Mouse (Mus musculus) right cerebral cortex, postnatal 25 days (tissue): ENCODE data around the gene Krtdap.
A peak's percentile ranks its signal among the peaks of the same experiment; 100 is the strongest.
"Not testable (repeated sequence)": the region's sequence is repeated elsewhere in the genome, so short reads cannot be mapped to it uniquely, and the experiment has no call there.

Experiments used
- DNase-seq: peaks from one replicate; pipeline ENCODE4 v3.0.0; 2022

Gene Krtdap

DNA sequence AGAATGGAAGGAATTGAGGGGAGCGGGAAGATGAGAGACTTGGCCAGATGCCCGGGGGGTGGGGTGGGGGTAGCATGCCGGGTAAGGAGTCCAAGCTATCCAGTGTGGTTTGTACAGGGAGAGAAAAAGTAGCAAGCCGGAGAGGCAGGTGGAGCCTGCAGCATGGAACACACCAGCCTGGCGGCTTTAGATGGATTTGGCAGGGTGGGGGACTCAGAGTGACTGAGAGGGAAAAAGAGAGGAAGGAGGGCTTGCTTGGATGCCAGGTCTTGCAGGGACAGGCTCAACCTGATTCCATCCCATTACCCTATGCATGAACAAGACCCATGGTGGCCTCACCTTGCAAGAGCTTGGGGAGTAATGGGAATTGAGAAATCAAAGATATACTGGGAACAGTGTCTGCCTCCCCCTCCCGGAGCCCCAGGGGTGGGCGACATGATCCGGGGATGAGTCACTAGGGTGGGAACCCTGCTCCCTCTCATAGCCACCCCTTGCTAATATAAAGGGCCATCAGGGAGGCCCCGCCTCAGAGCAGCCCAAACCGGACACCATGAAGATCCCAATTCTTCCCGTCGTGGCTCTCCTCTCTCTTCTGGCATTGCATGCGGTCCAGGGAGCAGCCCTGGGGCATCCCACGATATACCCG is at the start of gene Krtdap:
TSS of gene Krtdap (plus strand) at position 520 of the 646 bp plus-strand sequence.
- DNase-seq: no peak

DNA sequence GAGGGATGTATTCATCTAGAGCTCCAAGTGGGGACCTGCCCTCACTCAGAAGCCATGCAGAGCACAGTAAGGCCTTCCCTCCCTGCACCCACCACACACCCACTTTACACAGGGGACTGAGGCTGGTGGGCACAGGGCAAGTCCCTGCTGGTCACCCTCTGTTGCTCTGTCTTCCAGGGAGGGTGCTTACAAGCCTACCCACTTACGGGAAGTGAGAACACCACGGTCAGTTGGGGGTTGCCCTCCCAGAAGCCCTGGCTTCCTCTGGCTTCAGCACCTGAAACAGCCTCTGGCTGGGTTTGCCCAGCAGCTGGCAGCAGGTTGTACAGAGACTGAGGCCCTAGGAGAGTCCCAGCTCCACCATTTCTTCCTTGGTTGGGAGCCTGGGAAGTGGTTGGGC is 45.1 kb upstream of the Krtdap start:
- not testable (repeated sequence) for DNase-seq

DNA sequence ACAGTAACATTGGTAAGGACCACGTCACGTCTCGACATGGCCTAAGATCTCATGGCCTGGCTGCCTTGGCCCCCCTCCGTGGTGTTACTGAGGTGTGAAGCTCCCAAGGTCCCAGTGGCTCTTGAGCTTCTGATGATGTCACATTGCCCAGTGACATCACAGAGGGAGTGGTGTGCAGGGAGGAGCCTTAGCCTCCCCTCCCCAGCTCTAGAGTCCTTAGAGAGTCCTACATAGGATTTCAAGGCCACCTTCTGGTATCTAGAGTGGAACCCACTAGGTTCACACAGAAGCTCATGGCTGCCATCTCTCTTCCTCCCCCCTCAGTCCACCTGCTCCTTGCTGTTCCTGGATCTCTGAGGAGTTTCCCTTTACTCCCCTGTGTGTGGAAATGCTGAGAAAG is 44.1 kb upstream of the Krtdap start, which contains the start of gene Gapdhs:
TSS of gene Gapdhs (minus strand) at position 65 of the 400 bp plus-strand sequence.
- DNase-seq: not testable (repeated sequence)

DNA sequence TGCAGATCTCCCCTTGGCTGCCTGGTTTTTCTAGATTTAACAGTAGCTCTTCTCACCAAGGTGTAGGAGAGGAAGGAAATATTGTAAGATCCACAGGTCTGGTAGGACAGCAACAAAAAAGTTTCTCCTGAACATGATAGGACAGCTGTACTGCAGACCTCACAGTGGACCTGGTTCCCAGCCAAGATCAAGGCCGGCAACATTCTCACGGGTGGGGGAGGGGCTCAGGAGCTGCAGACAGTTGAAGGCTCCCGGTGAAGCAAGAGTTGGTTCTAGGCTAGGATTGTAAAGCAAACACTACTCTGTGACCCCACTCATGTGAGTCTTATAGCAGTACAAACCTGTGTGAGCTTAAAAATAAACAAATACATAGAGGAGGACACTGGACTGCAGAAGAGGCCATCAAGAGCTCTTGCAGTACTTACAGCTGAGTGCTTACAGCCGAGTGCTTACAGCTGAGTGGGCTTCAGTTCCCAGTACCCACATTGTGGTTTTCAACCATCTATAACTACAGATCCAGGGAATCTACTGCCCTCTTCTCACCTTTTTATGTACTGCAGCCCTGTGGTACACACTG is 43.6 kb upstream of the Krtdap start:
- no peak for DNase-seq

DNA sequence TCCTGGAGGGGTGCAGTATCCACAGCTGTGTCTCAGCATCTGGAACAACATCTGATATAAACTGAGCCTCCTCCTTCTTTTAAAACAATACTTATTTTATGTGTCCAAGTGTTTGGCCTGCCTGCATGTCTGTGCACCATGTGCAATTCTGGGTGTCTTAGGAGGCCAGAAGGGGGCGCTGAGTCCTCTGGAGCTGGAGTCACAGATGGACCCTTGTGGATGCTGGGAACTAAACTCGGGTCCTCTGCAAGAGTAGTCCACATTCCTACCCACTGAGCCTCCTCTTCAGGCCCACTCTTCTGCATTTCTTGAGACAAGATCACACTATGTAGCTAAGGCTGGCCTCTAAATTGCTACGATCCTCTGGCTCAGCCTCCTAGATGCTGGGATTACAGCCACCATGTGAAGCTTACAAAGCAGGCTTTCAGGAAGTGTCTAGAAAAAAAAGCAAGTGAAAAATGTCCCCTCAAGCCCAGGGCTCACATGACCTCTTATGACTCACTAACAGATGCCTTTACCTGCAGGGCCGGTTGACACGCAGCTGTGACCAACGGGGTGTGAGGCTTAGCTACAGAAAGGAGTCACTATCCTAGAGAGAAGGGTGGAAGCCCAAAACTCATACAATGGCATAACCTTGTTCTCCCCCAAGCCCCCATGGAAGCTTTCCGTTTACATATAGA is 40.0 kb upstream of the Krtdap start:
- DNase-seq: no peak

DNA sequence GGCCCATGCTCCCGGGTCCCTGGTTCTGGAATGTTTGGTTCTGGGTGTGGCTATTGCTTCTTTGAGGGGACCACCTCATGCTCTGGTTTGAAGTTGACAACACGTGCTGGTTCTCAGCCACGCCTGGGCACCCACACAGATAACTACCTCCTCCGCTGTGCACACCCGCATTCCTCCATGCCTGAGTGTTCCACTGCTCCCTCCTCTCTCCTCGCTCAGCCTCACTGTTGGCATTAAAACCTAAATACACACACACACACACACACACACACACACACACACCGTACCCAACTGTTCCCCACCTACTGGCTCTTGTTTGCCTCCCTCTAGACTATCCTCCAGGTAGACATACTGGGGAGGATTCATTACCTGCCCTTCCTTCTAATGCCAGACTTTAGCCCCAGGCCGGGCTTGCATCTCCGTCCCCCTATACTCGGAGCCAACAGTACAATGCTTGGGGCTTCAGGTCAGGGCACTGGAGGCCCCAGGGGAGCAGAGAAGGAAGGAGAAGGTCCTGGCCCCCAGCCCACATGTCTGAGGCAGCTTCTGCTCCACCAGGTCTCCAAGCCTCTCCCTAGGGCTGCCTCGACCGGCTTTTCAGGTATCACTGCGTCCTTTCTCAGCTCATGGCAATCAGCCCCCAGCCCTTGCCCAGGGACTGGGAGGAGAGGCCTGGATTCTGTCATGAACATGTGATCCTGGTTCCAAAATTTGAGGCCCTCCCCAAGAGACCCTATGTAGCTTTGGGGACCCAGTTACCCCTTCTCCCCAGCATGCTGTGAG is 37.7 kb upstream of the Krtdap start:
- DNase-seq: no peak

DNA sequence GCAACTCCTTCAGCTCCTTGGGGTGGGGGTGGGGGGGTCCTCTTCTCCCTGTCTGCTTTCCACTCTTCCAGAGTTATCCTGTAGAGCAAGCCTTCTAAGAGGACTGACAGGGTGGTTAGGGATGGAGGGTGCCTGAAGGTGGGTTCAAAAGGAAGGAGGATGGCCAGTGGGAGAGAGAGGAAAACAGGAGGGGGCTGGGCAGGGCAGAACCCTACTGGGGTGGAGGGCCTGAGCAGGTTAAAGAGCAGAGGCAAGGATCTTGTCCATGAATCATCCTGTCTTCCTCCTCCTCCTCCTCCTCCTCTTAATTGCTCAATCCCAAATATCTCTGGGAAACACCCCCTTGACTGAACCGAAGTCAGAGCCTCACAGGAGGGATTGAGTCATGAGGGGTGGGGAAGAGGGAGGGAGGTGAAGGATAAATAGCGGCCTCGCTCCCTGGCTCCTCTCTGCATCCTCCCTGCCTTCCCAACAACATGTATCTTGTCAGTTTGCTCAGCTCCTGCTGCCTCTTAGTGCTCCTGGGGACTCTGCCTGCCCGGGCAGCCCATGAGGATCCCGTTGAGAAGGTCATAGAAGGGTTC is 36.5 kb upstream of the Krtdap start, which contains the start of gene Sbsn:
TSS of gene Sbsn (plus strand) at position 386 of the 584 bp plus-strand sequence.
- no peak for DNase-seq

DNA sequence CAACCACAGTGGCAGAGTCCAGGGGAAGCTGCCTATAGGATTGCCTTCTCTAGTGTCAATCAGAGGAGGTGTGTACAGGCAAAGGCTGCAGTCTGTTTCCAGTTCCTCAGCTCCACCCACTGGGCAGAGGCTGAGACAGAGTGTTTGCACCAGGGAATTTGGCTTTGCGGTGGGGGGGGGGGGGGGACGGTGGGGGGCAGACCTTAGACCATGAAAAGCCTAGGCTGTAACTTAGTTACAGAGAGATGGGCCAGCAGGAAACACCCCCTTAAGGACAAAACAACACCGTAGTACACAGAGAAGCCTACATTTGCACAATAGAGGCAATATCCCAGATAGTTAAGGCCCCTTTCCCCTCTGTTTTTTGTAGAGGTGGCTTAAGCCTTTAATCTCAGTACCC is 30.7 kb upstream of the Krtdap start:
- DNase-seq: no peak

DNA sequence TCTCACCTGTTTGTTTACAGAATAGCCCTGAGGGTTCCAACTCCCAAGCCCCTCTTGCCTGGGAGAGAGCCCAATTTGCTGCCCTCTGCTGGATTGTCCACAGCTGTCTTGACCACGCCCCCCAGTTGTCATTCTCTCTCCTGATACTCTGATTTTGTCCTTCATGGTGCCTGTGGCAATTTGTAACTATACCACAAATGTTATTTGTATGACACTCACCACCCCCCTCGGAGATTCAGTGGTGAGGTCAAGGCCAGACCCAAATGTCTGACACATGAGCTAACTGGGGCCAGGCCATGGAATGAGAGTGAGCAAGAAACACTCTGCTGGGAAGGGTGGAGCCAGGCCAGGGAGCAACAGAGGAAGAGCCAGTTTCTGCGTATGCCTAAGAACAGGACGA is 28.8 kb upstream of the Krtdap start:
- DNase-seq: no peak

DNA sequence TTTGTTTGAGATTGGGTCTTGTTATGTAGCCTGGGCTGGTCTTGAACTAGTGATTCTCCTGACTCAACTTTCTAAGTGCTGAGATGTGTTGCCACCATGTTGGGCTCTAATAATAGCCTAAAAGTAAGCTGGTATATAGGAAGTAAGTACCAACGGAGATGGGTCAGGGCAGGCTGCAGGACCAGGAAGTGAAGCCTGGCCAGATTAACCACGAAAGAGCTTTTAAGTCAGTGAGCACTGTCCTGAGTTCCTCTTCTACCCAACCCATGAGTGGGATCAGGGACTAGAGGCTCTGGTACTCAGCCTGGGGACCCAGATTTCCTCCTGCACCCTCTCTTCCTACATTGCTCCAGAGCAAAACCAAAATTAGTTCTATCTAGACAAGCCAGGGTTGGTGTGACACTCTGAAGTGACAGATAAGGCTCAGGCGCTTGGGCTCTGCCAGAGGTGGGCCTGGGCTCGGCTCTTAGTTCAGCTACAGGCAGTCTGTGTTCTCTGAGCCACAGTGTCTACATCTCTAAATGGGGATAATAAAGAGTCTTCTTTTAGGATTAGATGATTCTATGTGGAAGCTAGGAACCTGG is 25.8 kb upstream of the Krtdap start:
- no peak for DNase-seq

DNA sequence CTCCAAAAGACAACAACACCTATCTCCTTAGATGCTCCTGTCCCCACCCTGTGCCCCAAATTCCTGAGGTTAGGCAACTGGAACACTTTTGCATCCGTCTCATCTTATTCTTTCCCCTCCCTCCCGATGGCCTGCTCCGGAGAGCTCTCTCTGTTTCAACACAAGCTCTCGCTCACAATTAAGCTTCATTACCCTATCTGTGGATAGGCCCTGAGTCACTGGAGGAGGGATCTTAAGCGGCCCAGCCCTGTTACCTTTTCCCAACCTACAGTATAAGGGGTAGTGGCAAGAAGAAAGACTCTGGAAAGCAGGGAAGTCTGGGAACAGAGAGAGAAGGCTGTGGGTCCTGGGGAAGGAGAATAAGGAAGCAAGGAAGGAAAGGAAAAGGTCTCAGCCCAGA is 24.2 kb upstream of the Krtdap start, which contains the start of gene Dmkn:
TSS of gene Dmkn (plus strand) at position 301 of the 400 bp plus-strand sequence.
- no peak for DNase-seq

DNA sequence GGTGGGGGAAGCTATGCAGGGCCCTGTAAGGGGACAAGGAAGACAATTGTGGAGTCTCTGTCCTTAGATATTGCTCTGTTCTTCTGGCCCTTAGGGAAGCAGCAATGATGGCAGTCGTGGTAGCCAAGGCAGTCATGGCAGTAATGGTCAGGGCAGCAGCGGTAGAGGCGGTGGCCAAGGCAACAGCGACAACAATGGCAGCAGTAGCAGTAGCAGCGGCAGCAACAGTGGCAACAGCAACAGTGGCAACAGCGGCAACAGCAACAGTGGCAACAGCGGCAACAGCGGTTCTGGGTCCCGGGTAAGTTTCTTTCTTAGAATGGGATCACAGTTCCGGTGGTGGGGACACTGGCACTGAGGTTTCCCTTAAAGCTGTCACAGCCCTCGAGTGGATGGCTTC is 22.5 kb upstream of the Krtdap start:
- DNase-seq: no peak

DNA sequence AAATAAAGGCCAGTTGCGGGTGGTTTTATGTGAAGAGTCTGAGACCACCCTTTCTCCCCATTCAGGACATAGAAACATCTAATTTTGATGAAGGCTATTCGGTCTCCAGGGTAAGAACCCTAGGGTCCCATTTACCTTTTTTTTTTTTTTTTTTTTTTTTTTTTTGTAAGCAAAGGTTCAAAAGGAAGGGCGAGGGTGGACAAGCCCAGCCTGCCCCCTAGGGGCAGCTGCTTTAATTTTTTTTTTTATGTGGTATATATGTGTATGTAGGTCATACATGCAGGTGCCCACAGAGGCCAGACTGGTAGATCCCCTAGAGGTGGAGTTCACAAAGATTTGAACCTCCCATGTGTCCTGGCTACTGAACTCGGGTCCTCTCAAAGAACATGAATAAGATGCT is 21.3 kb upstream of the Krtdap start:
- no peak for DNase-seq

DNA sequence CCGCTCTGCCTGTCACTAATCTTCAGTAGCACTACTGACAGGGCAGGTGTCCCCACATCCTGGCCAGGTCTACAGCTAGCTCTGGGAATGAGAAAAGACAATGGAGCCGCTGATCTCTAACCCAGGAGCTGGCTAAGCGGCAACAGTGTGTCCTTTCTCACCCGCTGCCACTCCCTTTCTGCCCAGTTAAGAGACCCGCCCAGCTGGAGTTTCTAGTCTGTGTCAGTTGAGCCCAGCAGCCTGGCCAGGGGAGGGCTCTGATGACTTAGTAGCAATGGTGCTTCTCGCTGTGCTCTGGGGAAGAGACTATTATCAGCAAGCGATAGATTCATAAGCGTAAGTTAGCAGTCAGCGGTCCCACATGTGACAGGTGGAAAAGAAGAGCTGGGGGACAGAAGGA is 18.5 kb upstream of the Krtdap start:
- no peak for DNase-seq

DNA sequence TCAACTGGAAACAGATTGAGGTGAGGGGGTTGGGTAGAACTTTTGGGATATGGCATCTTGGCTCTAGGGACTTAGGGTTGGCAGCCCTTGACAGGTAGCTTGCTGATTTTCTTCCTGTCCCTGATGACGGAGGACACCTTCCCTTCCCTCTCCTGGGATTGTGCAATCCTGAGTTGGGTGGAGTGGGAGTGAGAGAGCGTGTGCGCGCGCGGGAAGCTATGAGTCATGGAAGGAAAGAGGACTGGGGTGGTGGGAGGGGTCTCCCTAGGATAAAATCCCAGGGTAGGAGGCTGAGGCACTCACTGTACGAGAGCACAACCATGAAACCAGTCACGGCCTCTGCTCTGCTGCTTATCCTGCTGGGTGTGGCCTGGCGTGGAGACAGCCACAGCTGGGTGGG is 11.6 kb upstream of the Krtdap start:
- DNase-seq: peak; percentile 14

DNA sequence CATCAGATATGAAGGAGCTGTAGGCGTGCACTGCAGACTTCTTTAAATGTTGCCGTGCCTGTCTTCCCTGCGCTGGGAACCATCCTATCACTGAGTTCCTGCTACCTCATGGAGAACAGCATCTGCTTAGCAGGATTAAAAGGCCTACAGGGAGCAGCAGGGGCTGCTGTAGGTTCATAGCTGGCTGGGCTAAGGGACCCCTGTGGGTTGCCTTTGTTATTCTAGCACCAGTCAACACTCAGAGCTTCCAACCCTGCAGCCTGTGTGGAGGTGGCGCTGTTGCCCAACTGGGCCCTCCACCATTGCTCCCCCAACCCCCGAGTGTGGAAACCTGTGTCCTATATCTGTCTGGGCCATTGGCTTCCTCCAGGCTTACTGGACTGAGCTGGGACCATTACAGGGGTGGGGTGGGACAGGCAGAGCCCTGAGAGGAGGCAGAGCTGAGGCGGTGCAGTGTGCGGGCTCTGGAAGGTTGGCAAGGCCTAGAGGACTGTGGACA is 10.6 kb upstream of the Krtdap start:
- no peak for DNase-seq

DNA sequence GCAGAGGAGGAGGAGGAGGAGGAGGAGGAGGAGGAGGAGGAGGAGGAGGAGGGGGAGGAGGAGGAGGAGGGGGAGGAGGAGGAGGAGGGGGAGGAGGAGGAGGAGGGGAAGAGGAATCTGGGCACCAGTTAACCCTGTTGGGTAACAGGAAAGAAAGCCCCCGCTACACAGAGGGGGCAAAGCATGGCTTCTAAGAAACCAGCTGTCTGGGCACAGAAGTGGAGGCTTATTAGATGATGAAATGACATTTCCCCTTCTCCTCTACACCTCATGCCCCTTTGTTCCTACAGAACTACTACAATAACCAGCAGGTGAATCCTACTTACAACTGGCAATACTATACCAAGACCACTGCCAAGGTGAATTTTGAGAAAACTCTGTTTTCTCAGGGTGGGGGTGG is 9.8 kb upstream of the Krtdap start:
- no peak for DNase-seq

DNA sequence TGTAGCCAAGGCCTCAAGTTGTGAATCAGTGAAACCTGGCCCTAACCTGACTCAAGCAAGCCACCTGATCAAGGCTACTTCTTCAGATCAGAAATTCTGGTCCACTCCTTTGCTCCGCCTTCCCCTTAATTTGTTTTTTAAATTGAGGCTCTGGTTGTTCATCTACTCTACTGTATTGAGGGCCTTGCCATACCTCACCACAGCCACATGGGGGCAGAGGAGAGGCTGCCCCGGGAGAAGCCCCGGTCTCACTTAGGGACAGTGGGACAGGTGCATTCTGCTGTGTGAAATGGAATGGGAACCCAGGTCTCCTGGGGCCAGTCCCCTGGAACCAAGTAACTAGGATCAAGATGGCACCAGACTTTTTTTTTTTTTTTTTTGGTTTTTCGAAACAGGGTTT is 5.9 kb upstream of the Krtdap start:
- DNase-seq: no peak

DNA sequence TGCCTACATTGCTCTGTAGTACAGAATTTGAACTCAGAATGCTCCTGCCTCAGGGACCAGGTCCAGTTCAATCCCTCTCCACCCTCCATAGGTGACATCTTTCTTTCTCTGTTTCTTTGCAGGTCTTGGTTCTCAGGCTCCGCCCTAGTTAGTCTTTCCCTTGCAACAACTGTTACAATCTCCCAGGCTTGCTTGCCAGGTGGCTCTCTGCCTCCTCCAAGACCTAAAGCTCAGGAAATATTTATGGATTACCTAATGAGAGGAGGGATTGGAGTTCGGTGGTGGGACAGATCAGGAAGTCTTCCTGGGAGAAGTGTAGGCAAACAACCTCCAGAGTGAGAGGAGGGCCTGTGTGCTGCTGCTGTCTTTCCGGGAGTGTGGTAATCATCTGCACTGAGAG is 5.0 kb upstream of the Krtdap start:
- DNase-seq: no peak

DNA sequence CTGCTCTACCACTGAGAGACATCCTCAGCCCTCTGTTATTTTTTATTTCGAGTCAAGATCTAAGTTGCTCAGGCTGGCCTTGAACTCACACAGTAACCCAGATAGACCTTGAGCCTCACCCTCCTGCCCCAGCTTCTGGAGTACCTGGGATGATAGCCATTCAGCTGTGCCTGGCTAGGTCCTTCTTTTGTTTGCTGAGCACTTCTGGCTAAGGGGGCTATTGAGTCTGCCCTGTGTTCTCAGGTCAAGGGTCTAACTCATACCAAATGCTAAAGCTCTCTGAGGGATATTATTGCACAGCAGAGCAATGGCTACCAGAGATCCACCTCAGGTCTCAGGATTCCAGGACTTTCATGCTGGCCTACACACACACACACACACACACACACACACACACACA is 2.5 kb upstream of the Krtdap start:
- no peak for DNase-seq

DNA sequence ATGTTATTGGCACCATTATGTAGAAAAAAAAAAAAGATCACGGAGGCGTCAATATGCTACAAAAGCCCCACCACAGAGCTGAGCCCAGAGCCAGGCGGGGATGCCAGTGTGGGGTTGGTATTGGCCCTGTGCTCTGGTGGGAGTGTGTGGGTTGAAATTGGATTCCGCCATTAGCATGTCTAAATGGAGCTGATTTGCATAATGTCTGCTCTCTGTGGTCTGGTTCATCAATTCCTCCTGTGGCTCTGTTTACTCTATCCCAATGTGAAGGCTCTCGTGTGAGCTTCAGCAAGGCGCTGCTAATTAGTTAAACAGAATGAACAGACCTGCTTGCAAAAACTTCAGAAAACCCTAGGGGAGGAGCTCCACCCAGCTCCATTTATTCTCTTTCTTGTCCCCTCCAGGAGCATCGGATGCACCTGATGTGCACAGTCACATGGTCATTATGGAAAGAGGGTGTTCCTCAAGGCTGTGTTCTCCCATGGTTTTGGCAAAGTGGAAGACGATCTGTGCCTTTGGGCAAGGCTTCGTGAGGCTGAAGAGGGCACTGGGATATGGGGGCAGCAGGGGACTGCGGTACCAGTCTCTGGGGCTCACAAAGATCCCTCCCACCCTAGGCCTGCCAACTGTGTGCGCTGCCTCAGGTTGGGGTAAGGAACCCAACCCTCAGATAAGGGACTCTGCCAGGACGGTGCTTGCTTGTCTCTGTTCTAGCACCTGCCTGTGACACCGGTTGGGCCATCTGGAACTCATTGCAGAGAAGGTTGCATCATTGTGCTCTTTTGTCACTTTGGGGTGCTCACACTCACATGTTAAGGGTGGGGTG is 1.8 kb upstream of the Krtdap start:
- no peak for DNase-seq

DNA sequence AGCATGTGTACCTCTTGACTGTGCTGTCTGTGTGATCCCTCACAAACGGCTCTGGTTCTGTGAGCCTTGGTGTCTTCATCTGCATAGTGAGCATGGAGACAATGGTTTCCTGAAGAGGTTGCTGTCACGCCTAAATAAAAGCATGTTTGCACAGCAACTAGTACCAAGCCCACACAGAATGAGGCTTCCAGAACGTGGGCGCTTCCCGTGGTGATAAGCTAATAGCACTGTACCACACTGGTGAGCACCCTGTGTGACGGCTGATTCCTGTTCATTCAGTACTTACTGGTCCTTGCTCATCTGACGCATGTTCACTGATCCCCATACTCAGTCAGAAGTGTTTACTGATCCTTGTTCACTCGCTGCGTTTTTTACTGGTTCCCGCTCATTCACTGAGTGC is 2.4 kb downstream of the Krtdap start:
- DNase-seq: no peak
